Mouse (Mus musculus): ENCODE measurements around the gene Gzmf. TPM values are rescaled to one million over a fixed set of nuclear protein-coding genes. Genes with fewer than 3 reads are reported as not detected.

The Gzmf gene
- total RNA-seq (2023; ENCODE audit: inconsistent age) = not detected in 4 replicates

GRCm38 (mm10) chr14:56211317-56211716 lies at the start of gene Gzmf:
Gzmf (minus strand) TSS chr14:56211417.

GRCm38 (mm10) chr14:56234556-56234955 lies 23.3 kb upstream of the Gzmf start, which contains the start of gene Gzmc:
Gzmc (minus strand) TSS chr14:56234656.

GRCm38 (mm10) chr14:56174499-56174898 lies 36.7 kb downstream of the Gzmf start, which contains the start of gene Gzmn:
Gzmn (minus strand) TSS chr14:56174599.

GRCm38 (mm10) chr14:56159479-56159878 lies 51.7 kb downstream of the Gzmf start, which contains the start of gene Gzmg:
Gzmg (minus strand) TSS chr14:56159579.

Other genes with a start within 250 kb of the Gzmf start
- not detected in 4 replicates for gene Mcpt1, start 193.4 kb downstream of the Gzmf start, total RNA-seq (2023; ENCODE audit: inconsistent age)
- gene Mcpt9, start 180.9 kb downstream of the Gzmf start, total RNA-seq (2023; ENCODE audit: inconsistent age) = not detected in 4 replicates
- 0.51 TPM in 2 of 4 replicates, not detected in the others for gene Mcpt2, start 169.4 kb downstream of the Gzmf start, total RNA-seq (2023; ENCODE audit: inconsistent age)
- gene Mcpt4, start 149.1 kb downstream of the Gzmf start, total RNA-seq (2023; ENCODE audit: inconsistent age) = 0.61 TPM in 1 of 4 replicates, not detected in the others
- not detected in 4 replicates for gene Mcpt8, start 126.1 kb downstream of the Gzmf start, total RNA-seq (2023; ENCODE audit: inconsistent age)
- not detected in 4 replicates for gene Ctsg, start 108.8 kb downstream of the Gzmf start, total RNA-seq (2023; ENCODE audit: inconsistent age)
- not detected in 4 replicates for gene Gzme, start 90.8 kb downstream of the Gzmf start, total RNA-seq (2023; ENCODE audit: inconsistent age)
- not detected in 4 replicates for gene Gzmd, start 78.8 kb downstream of the Gzmf start, total RNA-seq (2023; ENCODE audit: inconsistent age)
- not detected in 4 replicates for gene Gzmg, start 51.8 kb downstream of the Gzmf start, total RNA-seq (2023; ENCODE audit: inconsistent age)
- not detected in 4 replicates for gene Gzmn, start 36.8 kb downstream of the Gzmf start, total RNA-seq (2023; ENCODE audit: inconsistent age)
- gene Gzmc, start 23.2 kb upstream of the Gzmf start, total RNA-seq (2023; ENCODE audit: inconsistent age) = not detected in 4 replicates
- 0.83 to 0.96 TPM (median 0.84 TPM) in 3 of 4 replicates, not detected in the other for gene Gzmb, start 50.8 kb upstream of the Gzmf start, total RNA-seq (2023; ENCODE audit: inconsistent age)
- not detected in 4 replicates for gene Atp12a, start 153.7 kb upstream of the Gzmf start, total RNA-seq (2023; ENCODE audit: inconsistent age)
- gene Rnf17, start 191.2 kb upstream of the Gzmf start, total RNA-seq (2023; ENCODE audit: inconsistent age) = 0.54 to 1.1 TPM (median 0.96 TPM) in 4 replicates

All from B cell, adult (primary cell).